Mouse (Mus musculus): Measurements from ENCODE around the gene Adk. TPM values are rescaled to one million over a fixed set of nuclear protein-coding genes. Genes with fewer than 3 reads are reported as not detected.

Gene Adk
- polyA plus RNA-seq, 1 experiment: 66.2 TPM

GRCm38 (mm10) chr14:21031783-21032511 is 20.4 kb upstream of the Adk start:
- WGBS: 68% methylated on average over 6 of the region's 6 CpGs
- no peaks in the 10 kb centered on the region for H3K27me3 ChIP-seq (ENCODE audit: control insufficient read depth, insufficient read depth, low read length)
- TF ChIP-seq CTCF (IDR thresholded peaks at IDR 0.05; ENCODE audit: borderline replicate concordance, insufficient read depth, low read depth, low read length) (no peak), POLR2A (IDR thresholded peaks at IDR 0.05; ENCODE audit: borderline replicate concordance, insufficient read depth, low read length) (no peak)
- no peak overlapping the region for H3K4me3 ChIP-seq (replicated peaks; ENCODE audit: insufficient read depth, low read depth, low read length)
- H3K27ac ChIP-seq (ENCODE audit: insufficient read depth, low read length): no peak overlapping the region
- H3K4me1 ChIP-seq (ENCODE audit: control insufficient read depth, insufficient read depth, low read length): no peaks in the 10 kb centered on the region
- DNase-seq: no peak

GRCm38 (mm10) chr14:21034271-21034670 is 18.1 kb upstream of the Adk start:
- WGBS: 89% methylated on average over 4 of the region's 4 CpGs
- no peak for DNase-seq
- Histone ChIP-seq H3K4me1 (ENCODE audit: control insufficient read depth, insufficient read depth, low read length) (no peaks in the 10 kb centered on the region), H3K27me3 (ENCODE audit: control insufficient read depth, insufficient read depth, low read length) (no peaks in the 10 kb centered on the region), H3K4me3 (replicated peaks; ENCODE audit: insufficient read depth, low read depth, low read length) (no peak overlapping the region), H3K27ac (ENCODE audit: insufficient read depth, low read length) (no peak overlapping the region)
- TF ChIP-seq POLR2A (IDR thresholded peaks at IDR 0.05; ENCODE audit: borderline replicate concordance, insufficient read depth, low read length) (no peak), CTCF (IDR thresholded peaks at IDR 0.05; ENCODE audit: borderline replicate concordance, insufficient read depth, low read depth, low read length) (no peak)

GRCm38 (mm10) chr14:21034791-21035190 is 17.6 kb upstream of the Adk start:
- no peak for DNase-seq
- no peak for TF ChIP-seq CTCF (IDR thresholded peaks at IDR 0.05; ENCODE audit: borderline replicate concordance, insufficient read depth, low read depth, low read length)
- no peak for TF ChIP-seq POLR2A (IDR thresholded peaks at IDR 0.05; ENCODE audit: borderline replicate concordance, insufficient read depth, low read length)
- no peak overlapping the region for H3K4me3 ChIP-seq (replicated peaks; ENCODE audit: insufficient read depth, low read depth, low read length)
- H3K27ac ChIP-seq (ENCODE audit: insufficient read depth, low read length): no peak overlapping the region
- H3K4me1 ChIP-seq (ENCODE audit: control insufficient read depth, insufficient read depth, low read length): no peaks in the 10 kb centered on the region
- WGBS: 94% methylated on average over 3 of the region's 3 CpGs
- no peaks in the 10 kb centered on the region for H3K27me3 ChIP-seq (ENCODE audit: control insufficient read depth, insufficient read depth, low read length)

GRCm38 (mm10) chr14:21039077-21039476 is 13.3 kb upstream of the Adk start:
- Histone ChIP-seq H3K27ac (ENCODE audit: insufficient read depth, low read length) (no peak overlapping the region), H3K4me3 (replicated peaks; ENCODE audit: insufficient read depth, low read depth, low read length) (no peak overlapping the region), H3K4me1 (ENCODE audit: control insufficient read depth, insufficient read depth, low read length) (no peaks in the 10 kb centered on the region), H3K27me3 (ENCODE audit: control insufficient read depth, insufficient read depth, low read length) (no peaks in the 10 kb centered on the region)
- WGBS: 88% methylated on average over 12 of the region's 12 CpGs
- no peak for DNase-seq
- TF ChIP-seq POLR2A (IDR thresholded peaks at IDR 0.05; ENCODE audit: borderline replicate concordance, insufficient read depth, low read length): no peak
- TF ChIP-seq CTCF (IDR thresholded peaks at IDR 0.05; ENCODE audit: borderline replicate concordance, insufficient read depth, low read depth, low read length): no peak

GRCm38 (mm10) chr14:21039623-21040022 is 12.8 kb upstream of the Adk start:
- 88% methylated on average over 4 of the region's 4 CpGs for WGBS
- Histone ChIP-seq H3K27ac (ENCODE audit: insufficient read depth, low read length) (no peak overlapping the region), H3K4me3 (replicated peaks; ENCODE audit: insufficient read depth, low read depth, low read length) (no peak overlapping the region), H3K4me1 (ENCODE audit: control insufficient read depth, insufficient read depth, low read length) (no peaks in the 10 kb centered on the region), H3K27me3 (ENCODE audit: control insufficient read depth, insufficient read depth, low read length) (no peaks in the 10 kb centered on the region)
- DNase-seq: no peak
- no peak for TF ChIP-seq POLR2A (IDR thresholded peaks at IDR 0.05; ENCODE audit: borderline replicate concordance, insufficient read depth, low read length)
- TF ChIP-seq CTCF (IDR thresholded peaks at IDR 0.05; ENCODE audit: borderline replicate concordance, insufficient read depth, low read depth, low read length): no peak

- Histone ChIP-seq H3K27me3 (ENCODE audit: control insufficient read depth, insufficient read depth, low read length) (no peaks in the 10 kb centered on the region), H3K27ac (ENCODE audit: insufficient read depth, low read length) (no peak overlapping the region), H3K4me3 (replicated peaks; ENCODE audit: insufficient read depth, low read depth, low read length) (no peak overlapping the region), H3K4me1 (ENCODE audit: control insufficient read depth, insufficient read depth, low read length) (no peaks in the 10 kb centered on the region)
- no peak for DNase-seq
- WGBS: 88% methylated on average over 2 of the region's 2 CpGs
- TF ChIP-seq CTCF (IDR thresholded peaks at IDR 0.05; ENCODE audit: borderline replicate concordance, insufficient read depth, low read depth, low read length): no peak
- TF ChIP-seq POLR2A (IDR thresholded peaks at IDR 0.05; ENCODE audit: borderline replicate concordance, insufficient read depth, low read length): no peak
These were observed 4.5 kb upstream of the Adk start for GRCm38 (mm10) chr14:21047840-21048239.

GRCm38 (mm10) chr14:21048879-21049278 is 3.5 kb upstream of the Adk start:
- H3K4me1 ChIP-seq (ENCODE audit: control insufficient read depth, insufficient read depth, low read length): no peaks in the 10 kb centered on the region
- no peak overlapping the region for H3K4me3 ChIP-seq (replicated peaks; ENCODE audit: insufficient read depth, low read depth, low read length)
- DNase-seq: peak; percentile 27 to 28
- TF ChIP-seq CTCF (IDR thresholded peaks at IDR 0.05; ENCODE audit: borderline replicate concordance, insufficient read depth, low read depth, low read length) (peak; percentile 39), POLR2A (IDR thresholded peaks at IDR 0.05; ENCODE audit: borderline replicate concordance, insufficient read depth, low read length) (no peak)
- H3K27me3 ChIP-seq (ENCODE audit: control insufficient read depth, insufficient read depth, low read length): no peaks in the 10 kb centered on the region
- no peak overlapping the region for H3K27ac ChIP-seq (ENCODE audit: insufficient read depth, low read length)

- no peaks in the 10 kb centered on the region for H3K27me3 ChIP-seq (ENCODE audit: control insufficient read depth, insufficient read depth, low read length)
- TF ChIP-seq CTCF (IDR thresholded peaks at IDR 0.05; ENCODE audit: borderline replicate concordance, insufficient read depth, low read depth, low read length): peak; percentile 34; the same call in 1 of the 2 replicates
- TF ChIP-seq POLR2A (IDR thresholded peaks at IDR 0.05; ENCODE audit: borderline replicate concordance, insufficient read depth, low read length): no peak
- H3K27ac ChIP-seq (ENCODE audit: insufficient read depth, low read length): no peak overlapping the region
- H3K4me3 ChIP-seq (replicated peaks; ENCODE audit: insufficient read depth, low read depth, low read length): no peak overlapping the region
- WGBS: 73% methylated on average over 3 of the region's 3 CpGs
- DNase-seq: peak; percentile 18 to 27
- H3K4me1 ChIP-seq (ENCODE audit: control insufficient read depth, insufficient read depth, low read length): no peaks in the 10 kb centered on the region
These were observed 1.6 kb upstream of the Adk start for GRCm38 (mm10) chr14:21050734-21051133.
